Mouse (Mus musculus) forebrain, embryonic 12.5 days (tissue): Measurements from ENCODE around the gene Chd6. TPM values are rescaled to one million over a fixed set of nuclear protein-coding genes. Genes with fewer than 3 reads are reported as not detected.
"Not testable (repeated sequence)": the region's sequence is repeated elsewhere in the genome, so short reads cannot be mapped to it uniquely, and the experiment has no call there.

Experiments used
- ATAC-seq: fragments of 200-750 bp; cut with Nextera tagmentation; 2 replicates; pipeline ENCODE4 v1.8.0; 2017; ENCODE audit warnings: moderate TSS enrichment; ENCODE audit not compliant: low FRiP score
- H3K27ac ChIP-seq: fragments of 300-500 bp; sonication (generic); 2 replicates; pipeline ENCODE4 v1.5.1; 2016; ENCODE audit warnings: mild to moderate bottlenecking
- H3K27me3 ChIP-seq: fragments of 300-500 bp; sonication (generic); 2 replicates; pipeline ENCODE4 v1.6.1; 2016; ENCODE audit warnings: mild to moderate bottlenecking
- H3K36me3 ChIP-seq: fragments of 300-500 bp; sonication (generic); replicated peaks from 2 replicates; pipeline ENCODE4 v1.6.1; 2016; ENCODE audit warnings: mild to moderate bottlenecking
- H3K4me1 ChIP-seq: fragments of 300-500 bp; sonication (generic); 2 replicates; pipeline ENCODE4 v1.6.1; 2016
- H3K4me2 ChIP-seq: fragments of 300-500 bp; sonication (generic); 2 replicates; pipeline ENCODE4 v1.6.1; 2016; ENCODE audit warnings: mild to moderate bottlenecking, moderate library complexity
- H3K4me3 ChIP-seq: fragments of 300-500 bp; sonication (generic); replicated peaks from 2 replicates; pipeline ENCODE4 v1.5.1; 2016; ENCODE audit warnings: mild to moderate bottlenecking
- H3K9ac ChIP-seq: fragments of 300-500 bp; sonication (generic); 2 replicates; pipeline ENCODE4 v1.6.1; 2016; ENCODE audit warnings: mild to moderate bottlenecking
- H3K9me3 ChIP-seq: fragments of 300-500 bp; sonication (generic); 2 replicates; pipeline ENCODE4 v1.6.1; 2016
- WGBS: fragments of 180-500 bp; shearing (Covaris S2); methylation state at CpG from one replicate; pipeline ENCODE4 v1.1.7; 2016; 5-methylcytosine and 5-hydroxymethylcytosine counted together
- polyA plus RNA-seq: library from polyadenylated mRNA; unstranded; fragments of >200 nt; fragmentation: Nextera tagmentation; extraction: Ambion mirVana; gene quantifications from 2 replicates; pipeline ENCODE4 v1.2.1, GENCODE M21; 2016

Gene Chd6
- polyA plus RNA-seq, 1 experiment from 2014 or later: 50.3 TPM

GRCm38 (mm10) chr2:160972103-160972792 lies 136.6 kb downstream of the Chd6 start:
- H3K9ac ChIP-seq: no peak overlapping the region
- H3K4me1 ChIP-seq: 0 out of 2 replicates have a peak, but pooled peaks cover 4% of the 10 kb centered on the region
- H3K9me3 ChIP-seq: no peaks in the 10 kb centered on the region
- no peak overlapping the region for H3K4me3 ChIP-seq
- H3K4me2 ChIP-seq: no peak overlapping the region
- peaks cover 68% of the 10 kb centered on the region for H3K36me3 ChIP-seq
- H3K27me3 ChIP-seq: no peaks in the 10 kb centered on the region
- H3K27ac ChIP-seq: 0 out of 2 replicates have a peak overlapping the region, but pooled peaks have one; percentile 26
- WGBS: 97% methylated on average over 7 of the region's 7 CpGs
- ATAC-seq: no peak

GRCm38 (mm10) chr2:160962149-160962548 lies 146.7 kb downstream of the Chd6 start:
- Histone ChIP-seq H3K27me3 (no peaks in the 10 kb centered on the region), H3K36me3 (peaks cover 76% of the 10 kb centered on the region), H3K4me3 (no peak overlapping the region), H3K27ac (no peak overlapping the region), H3K9me3 (no peaks in the 10 kb centered on the region), H3K4me1 (no peaks in the 10 kb centered on the region), H3K9ac (no peak overlapping the region), H3K4me2 (no peak overlapping the region)
- WGBS: 93% methylated on average over 1 of the region's 1 CpGs
- no peak for ATAC-seq

- no peak overlapping the region for H3K27ac ChIP-seq
- H3K4me3 ChIP-seq: no peak overlapping the region
- H3K9ac ChIP-seq: no peak overlapping the region
- peaks cover 76% of the 10 kb centered on the region for H3K36me3 ChIP-seq
- 92% methylated on average over 6 of the region's 6 CpGs for WGBS
- no peak for ATAC-seq
- H3K9me3 ChIP-seq: no peaks in the 10 kb centered on the region
- H3K27me3 ChIP-seq: no peaks in the 10 kb centered on the region
- H3K4me2 ChIP-seq: no peak overlapping the region
- H3K4me1 ChIP-seq: no peaks in the 10 kb centered on the region
Measured at GRCm38 (mm10) chr2:160960956-160961646, 147.8 kb downstream of the Chd6 start.

GRCm38 (mm10) chr2:160959901-160960300 lies 149.0 kb downstream of the Chd6 start:
- no peaks in the 10 kb centered on the region for H3K4me1 ChIP-seq
- H3K4me2 ChIP-seq: no peak overlapping the region
- H3K36me3 ChIP-seq: peaks cover 76% of the 10 kb centered on the region
- no peak for ATAC-seq
- H3K4me3 ChIP-seq: no peak overlapping the region
- WGBS: 98% methylated on average over 5 of the region's 5 CpGs
- H3K27ac ChIP-seq: no peak overlapping the region
- no peaks in the 10 kb centered on the region for H3K27me3 ChIP-seq
- no peaks in the 10 kb centered on the region for H3K9me3 ChIP-seq
- no peak overlapping the region for H3K9ac ChIP-seq

GRCm38 (mm10) chr2:160958737-160959136 lies 150.1 kb downstream of the Chd6 start:
- H3K36me3 ChIP-seq: peaks cover 78% of the 10 kb centered on the region
- no peak for ATAC-seq
- 90% methylated on average over 5 of the region's 5 CpGs for WGBS

GRCm38 (mm10) chr2:160957801-160958200 lies 151.1 kb downstream of the Chd6 start:
- H3K36me3 ChIP-seq: peaks cover 78% of the 10 kb centered on the region
- not testable (repeated sequence) for H3K4me1 ChIP-seq, H3K27me3 ChIP-seq, ATAC-seq, H3K9me3 ChIP-seq, H3K4me3 ChIP-seq, H3K27ac ChIP-seq, H3K9ac ChIP-seq, H3K4me2 ChIP-seq

More at GRCm38 (mm10) chr2:160958737-160959136, 150.1 kb downstream of the Chd6 start:
- H3K27me3 ChIP-seq: no peaks in the 10 kb centered on the region
- no peaks in the 10 kb centered on the region for H3K4me1 ChIP-seq
- H3K27ac ChIP-seq: no peak overlapping the region
- H3K4me2 ChIP-seq: no peak overlapping the region
- no peak overlapping the region for H3K4me3 ChIP-seq
- no peak overlapping the region for H3K9ac ChIP-seq
- H3K9me3 ChIP-seq: no peaks in the 10 kb centered on the region

GRCm38 (mm10) chr2:160957307-160957706 lies 151.6 kb downstream of the Chd6 start:
- not testable (repeated sequence) for H3K4me3 ChIP-seq, H3K9me3 ChIP-seq, H3K4me1 ChIP-seq, H3K9ac ChIP-seq, H3K27me3 ChIP-seq, H3K27ac ChIP-seq, H3K4me2 ChIP-seq, ATAC-seq
- H3K36me3 ChIP-seq: peaks cover 77% of the 10 kb centered on the region

GRCm38 (mm10) chr2:160955331-160955730 lies 153.5 kb downstream of the Chd6 start:
- H3K27me3 ChIP-seq: no peaks in the 10 kb centered on the region
- no peaks in the 10 kb centered on the region for H3K9me3 ChIP-seq
- H3K9ac ChIP-seq: no peak overlapping the region
- no peak overlapping the region for H3K27ac ChIP-seq
- H3K4me2 ChIP-seq: no peak overlapping the region
- H3K36me3 ChIP-seq: peaks cover 77% of the 10 kb centered on the region
- no peak for ATAC-seq
- H3K4me1 ChIP-seq: no peaks in the 10 kb centered on the region
- no peak overlapping the region for H3K4me3 ChIP-seq
- WGBS: 72% methylated on average over 7 of the region's 7 CpGs

GRCm38 (mm10) chr2:160954541-160954940 lies 154.3 kb downstream of the Chd6 start:
- Histone ChIP-seq H3K27me3 (no peaks in the 10 kb centered on the region), H3K36me3 (peaks cover 77% of the 10 kb centered on the region)
- ATAC-seq: no peak

GRCm38 (mm10) chr2:160953131-160953873 lies 155.6 kb downstream of the Chd6 start:
- Histone ChIP-seq H3K4me1 (no peaks in the 10 kb centered on the region), H3K4me2 (no peak overlapping the region), H3K9me3 (no peaks in the 10 kb centered on the region), H3K27me3 (no peaks in the 10 kb centered on the region), H3K27ac (no peak overlapping the region), H3K36me3 (peaks cover 83% of the 10 kb centered on the region), H3K9ac (no peak overlapping the region), H3K4me3 (no peak overlapping the region)
- 88% methylated on average over 7 of the region's 7 CpGs for WGBS
- no peak for ATAC-seq

More at GRCm38 (mm10) chr2:160954541-160954940, 154.3 kb downstream of the Chd6 start:
- H3K9me3 ChIP-seq: no peaks in the 10 kb centered on the region
- no peak overlapping the region for H3K4me2 ChIP-seq
- no peaks in the 10 kb centered on the region for H3K4me1 ChIP-seq
- 93% methylated on average over 3 of the region's 3 CpGs for WGBS
- no peak overlapping the region for H3K4me3 ChIP-seq
- no peak overlapping the region for H3K9ac ChIP-seq
- H3K27ac ChIP-seq: no peak overlapping the region

GRCm38 (mm10) chr2:160951595-160951994 lies 157.3 kb downstream of the Chd6 start:
- Histone ChIP-seq H3K36me3 (peaks cover 80% of the 10 kb centered on the region), H3K4me3 (no peak overlapping the region), H3K9ac (no peak overlapping the region), H3K9me3 (no peaks in the 10 kb centered on the region), H3K27ac (no peak overlapping the region), H3K4me1 (no peaks in the 10 kb centered on the region), H3K4me2 (no peak overlapping the region), H3K27me3 (no peaks in the 10 kb centered on the region)
- WGBS: 87% methylated on average over 4 of the region's 4 CpGs
- ATAC-seq: no peak

GRCm38 (mm10) chr2:160942443-160942842 lies 166.4 kb downstream of the Chd6 start:
- 0 out of 2 replicates have a peak, but pooled peaks have one; percentile 17 for ATAC-seq

More at GRCm38 (mm10) chr2:160942443-160942842, 166.4 kb downstream of the Chd6 start:
- Histone ChIP-seq H3K4me3 (no peak overlapping the region), H3K4me2 (no peak overlapping the region), H3K27me3 (no peaks in the 10 kb centered on the region), H3K36me3 (peaks cover 20% of the 10 kb centered on the region), H3K9ac (no peak overlapping the region), H3K4me1 (no peaks in the 10 kb centered on the region; the same call in 1 of the 2 replicates), H3K27ac (no peak overlapping the region), H3K9me3 (no peaks in the 10 kb centered on the region)
- 73% methylated on average over 3 of the region's 3 CpGs for WGBS
